1 mouse cellular context compared by ENCODE assay signal in the genomic region with DNA sequence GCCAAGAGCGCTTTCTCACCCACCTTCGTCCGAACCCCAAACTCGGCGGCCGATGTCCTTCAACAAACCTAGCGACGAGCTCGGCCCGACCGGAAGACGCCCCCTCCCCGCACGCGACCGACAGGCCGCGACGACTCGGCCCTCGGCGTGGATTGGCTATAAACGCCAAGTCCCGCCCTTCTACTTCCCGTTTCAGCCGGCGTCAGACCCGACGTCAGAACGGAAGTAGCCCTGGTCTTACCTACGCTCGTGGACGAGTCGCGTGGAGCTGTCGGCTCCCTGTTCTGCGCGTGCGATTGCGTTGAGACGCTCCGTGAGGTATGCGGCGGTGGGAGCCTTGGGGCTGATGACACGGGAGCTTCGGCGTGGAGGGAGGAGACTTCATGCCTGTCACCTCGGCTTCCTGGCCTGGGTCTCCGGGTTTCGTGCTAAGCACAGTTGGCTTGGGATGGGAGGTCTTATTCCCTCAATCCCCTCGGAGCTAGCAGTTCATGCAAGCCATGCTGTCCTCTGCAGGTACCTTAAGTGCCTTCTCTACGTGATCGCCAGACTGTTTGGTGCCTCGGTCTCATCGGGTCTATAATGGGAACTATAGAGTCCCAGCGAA.
TF ChIP-seq lines count a peak whose summit lies in the region.

A gene (minus strand): TSS at position 98 of the 607 bp plus-strand sequence.
A gene (plus strand): TSS at position 219 of the 607 bp plus-strand sequence.

TF ChIP-seq in CH12.LX, 34 proteins besides CTCF, POLR2A, EP300 and RAD21 (continued from another document):
- TF ChIP-seq JUND (conservative IDR thresholded peaks at IDR 0.05; ENCODE audit: low read depth, low read length) (no peak), MXI1 (IDR thresholded peaks at IDR 0.05; ENCODE audit: low read depth, low read length) (peak; percentile 98), TCF12 (IDR thresholded peaks at IDR 0.05; ENCODE audit: low read depth, low read length) (peak; percentile 72), BHLHE40 (IDR thresholded peaks at IDR 0.05; ENCODE audit: low read depth, low read length) (peak; percentile 97), PAX5 (IDR thresholded peaks at IDR 0.05; ENCODE audit: low read length) (no peak), TBP (conservative IDR thresholded peaks at IDR 0.05; ENCODE audit: low read depth, low read length) (peak; percentile 62; the same call in 1 of the 2 replicates), ZKSCAN1 (IDR thresholded peaks at IDR 0.05; ENCODE audit: borderline replicate concordance, low read depth, low read length) (no peak), SIN3A (IDR thresholded peaks at IDR 0.05; ENCODE audit: low read length) (peak; percentile 72), E2F4 (IDR thresholded peaks at IDR 0.05; ENCODE audit: insufficient replicate concordance, low read depth, low read length) (no peak), USF2 (conservative IDR thresholded peaks at IDR 0.05; ENCODE audit: low read depth, low read length) (no peak), HCFC1 (IDR thresholded peaks at IDR 0.05; ENCODE audit: low read depth, low read length) (peak; percentile 85), MAX (IDR thresholded peaks at IDR 0.05; ENCODE audit: low read length) (peak; percentile 83; the same call in 1 of the 2 replicates), SMC3 (IDR thresholded peaks at IDR 0.05; ENCODE audit: low read depth, low read length) (no peak), NELFE (IDR thresholded peaks at IDR 0.05; ENCODE audit: low read depth, low read length) (peak; percentile 85), USF1 (IDR thresholded peaks at IDR 0.05; ENCODE audit: low read depth, low read length) (no peak), JUN (IDR thresholded peaks at IDR 0.05; ENCODE audit: insufficient read depth, low read depth, low read length) (no peak), MAFK (IDR thresholded peaks at IDR 0.05; ENCODE audit: insufficient replicate concordance, low read length) (no peak), CHD1 (IDR thresholded peaks at IDR 0.05; ENCODE audit: low read depth, low read length) (no peak), ELF1 (IDR thresholded peaks at IDR 0.05; ENCODE audit: low read depth, low read length) (peak; percentile 90), CHD2 (IDR thresholded peaks at IDR 0.05; ENCODE audit: low read length) (peak; percentile 41; the same call in 1 of the 2 replicates), KAT2A (IDR thresholded peaks at IDR 0.05; ENCODE audit: insufficient replicate concordance, low read length) (peak; percentile 61; the same call in 1 of the 2 replicates), POLR2AphosphoS2 (IDR thresholded peaks at IDR 0.05; ENCODE audit: low read depth, low read length) (no peak), MEF2A (IDR thresholded peaks at IDR 0.05; ENCODE audit: borderline replicate concordance, low read depth, low read length) (no peak), ZMIZ1 (IDR thresholded peaks at IDR 0.05; ENCODE audit: low read depth, low read length) (no peak; the same call in none of the 2 replicates), ETS1 (conservative IDR thresholded peaks at IDR 0.05; ENCODE audit: low read depth, low read length) (no peak)
